Mouse (Mus musculus) yolk sac, embryonic 10.5 days (tissue): ENCODE results near the gene Napepld.
A peak's percentile ranks its signal among the peaks of the same experiment; 100 is the strongest.
"Not testable (repeated sequence)": the region's sequence is repeated elsewhere in the genome, so short reads cannot be mapped to it uniquely, and the experiment has no call there.

Experiments used
- DNase-seq: peaks from one replicate; pipeline ENCODE4 v3.0.0-alpha.2; 2017; ENCODE audit warnings: low spot score

Gene Napepld

DNA sequence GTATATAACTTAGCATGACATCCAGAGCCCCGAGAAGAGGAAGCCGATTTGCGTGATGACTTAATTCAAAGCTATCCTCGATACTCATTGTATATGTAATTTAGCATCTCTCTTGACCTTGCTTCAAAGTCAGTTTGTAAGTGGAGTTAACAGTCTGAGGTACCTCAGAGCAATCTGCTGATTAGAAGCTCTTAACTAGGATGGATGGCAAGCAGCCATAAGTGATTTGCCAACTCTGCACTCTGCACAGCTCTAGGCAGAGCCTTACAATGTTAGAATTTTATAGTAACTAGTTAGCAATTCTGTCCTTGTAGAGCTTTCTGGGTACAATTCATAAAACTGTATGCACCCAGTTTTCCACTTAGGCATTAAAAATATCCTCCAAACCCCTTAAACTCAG is 5.3 kb upstream of the Napepld start:
- DNase-seq: no peak

DNA sequence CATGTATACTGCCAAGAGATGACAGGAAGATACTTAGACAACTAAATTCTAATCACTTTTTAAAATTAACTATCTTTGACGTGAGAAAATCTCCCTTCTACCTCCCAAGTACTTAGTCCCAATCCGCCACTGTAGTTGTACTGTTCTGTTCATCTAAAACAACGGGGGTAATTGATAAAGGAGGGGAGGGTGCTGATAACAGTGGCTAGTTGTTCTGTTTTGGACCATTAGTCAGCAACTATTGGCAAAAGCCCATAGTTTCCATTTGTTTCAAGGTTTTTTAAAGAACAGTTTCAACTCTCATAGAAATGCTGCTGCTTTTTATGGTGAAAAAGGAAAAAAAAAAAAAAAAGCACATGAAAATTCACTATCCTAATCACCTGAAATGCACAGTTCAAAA is 2.5 kb upstream of the Napepld start:
- DNase-seq: no peak

DNA sequence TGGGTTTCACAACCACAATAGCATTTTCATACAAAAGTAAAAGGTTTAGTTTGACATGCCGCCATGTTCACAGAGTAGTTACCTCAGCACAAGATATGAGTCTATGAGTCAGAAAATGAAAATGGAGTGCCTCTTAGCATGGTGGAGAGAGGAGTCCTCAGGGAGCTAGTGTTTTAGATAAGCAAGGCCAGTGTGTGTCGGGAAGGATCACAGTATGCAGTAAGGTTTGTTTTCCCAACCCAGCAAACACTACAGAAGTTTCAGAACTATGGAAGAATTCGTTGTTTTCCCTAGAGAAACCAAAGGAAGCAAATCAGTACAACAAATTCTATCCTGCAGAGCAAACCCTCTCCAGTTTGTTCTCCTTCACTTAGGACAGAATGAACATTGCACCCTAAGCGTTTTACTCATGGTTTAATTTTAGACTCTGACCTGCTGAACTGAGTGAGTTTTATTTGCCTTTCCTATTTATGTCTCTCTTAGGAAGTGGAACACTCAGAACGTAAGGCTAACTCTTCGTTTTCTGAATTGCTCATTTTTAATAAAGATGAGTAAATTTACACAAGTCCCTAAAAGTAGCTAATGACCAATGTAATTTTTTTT is 1.8 kb upstream of the Napepld start:
- DNase-seq: peak; percentile 19

DNA sequence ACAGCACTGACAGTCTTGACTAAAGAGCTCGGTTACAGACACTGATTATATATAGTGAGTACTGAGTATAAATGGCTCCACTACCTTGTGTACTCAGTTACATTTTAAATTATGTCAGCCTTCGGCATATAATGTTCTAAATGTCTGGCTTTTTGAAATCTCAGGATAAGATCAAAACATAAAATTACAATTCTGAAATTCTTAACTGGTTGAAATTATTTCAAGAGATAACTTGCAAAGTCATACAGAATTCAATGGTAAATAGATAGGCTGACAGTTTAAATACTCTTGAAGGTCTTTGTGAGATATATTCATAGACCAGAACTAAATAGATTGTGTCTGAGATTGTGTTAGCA is 791 bp upstream of the Napepld start:
- no peak for DNase-seq

DNA sequence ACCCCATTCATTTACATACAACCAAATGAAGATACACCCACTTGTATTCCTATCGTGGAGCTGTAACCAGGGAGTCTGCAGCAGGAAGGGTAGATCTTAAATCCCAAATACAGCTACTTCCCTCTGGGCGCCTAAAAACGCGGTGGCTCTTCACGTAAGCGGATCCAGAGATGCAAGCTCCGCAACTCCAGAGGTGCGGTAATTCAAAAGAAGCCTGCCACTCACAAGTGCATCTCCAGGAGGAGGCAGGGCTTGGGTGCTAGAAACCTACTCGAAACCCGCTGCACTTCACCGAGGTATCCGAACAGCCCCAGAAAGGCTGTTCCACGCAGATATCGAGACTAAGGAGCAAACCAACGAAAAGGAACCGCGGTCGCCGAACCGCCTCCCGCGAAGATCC is 262 bp downstream of the Napepld start:
- no peak for DNase-seq

DNA sequence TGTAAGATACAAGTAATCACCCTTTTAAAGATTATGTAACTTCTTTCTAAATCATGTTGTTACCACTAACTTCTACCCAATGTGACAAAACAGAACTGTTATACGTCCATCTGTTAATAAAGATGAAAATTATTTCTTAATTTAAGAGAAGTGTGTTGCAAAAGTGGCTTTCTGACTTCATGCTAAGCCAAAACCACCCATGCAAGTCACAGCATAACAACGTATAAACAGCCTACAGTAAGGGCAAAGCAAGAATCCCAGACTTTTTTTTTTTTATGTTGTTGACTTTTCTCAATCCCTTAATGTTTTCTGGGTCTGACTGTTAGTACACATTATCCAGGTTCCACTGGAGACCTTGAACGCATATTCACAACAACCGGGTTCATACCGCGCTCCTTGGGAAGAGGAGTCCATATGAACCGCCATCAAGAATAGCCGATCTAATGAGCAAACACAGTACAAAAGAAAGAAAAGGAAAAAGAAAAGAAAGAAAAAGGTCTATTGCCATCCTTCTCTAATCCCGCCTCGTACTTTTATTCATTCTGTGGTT is 849 bp downstream of the Napepld start:
- no peak for DNase-seq

DNA sequence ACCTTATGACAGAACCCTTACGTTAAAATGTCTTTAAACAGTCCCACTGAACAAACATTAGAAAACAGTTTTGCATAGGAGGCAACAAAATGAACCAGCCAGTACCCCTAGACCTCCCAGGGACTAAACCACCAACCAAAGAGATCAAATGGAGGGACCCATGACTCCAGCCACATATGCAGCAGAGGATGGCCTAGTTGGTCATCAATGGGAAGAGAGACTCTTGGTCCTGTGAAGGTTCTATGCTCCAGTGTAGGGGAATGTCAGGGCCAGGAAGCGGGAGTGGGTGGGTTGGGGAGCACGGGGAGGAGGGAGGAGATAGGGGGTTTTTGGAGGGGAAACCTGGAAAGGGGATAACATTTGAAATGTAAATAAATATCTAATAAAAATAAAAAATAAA is 1.6 kb downstream of the Napepld start:
- not testable (repeated sequence) for DNase-seq

DNA sequence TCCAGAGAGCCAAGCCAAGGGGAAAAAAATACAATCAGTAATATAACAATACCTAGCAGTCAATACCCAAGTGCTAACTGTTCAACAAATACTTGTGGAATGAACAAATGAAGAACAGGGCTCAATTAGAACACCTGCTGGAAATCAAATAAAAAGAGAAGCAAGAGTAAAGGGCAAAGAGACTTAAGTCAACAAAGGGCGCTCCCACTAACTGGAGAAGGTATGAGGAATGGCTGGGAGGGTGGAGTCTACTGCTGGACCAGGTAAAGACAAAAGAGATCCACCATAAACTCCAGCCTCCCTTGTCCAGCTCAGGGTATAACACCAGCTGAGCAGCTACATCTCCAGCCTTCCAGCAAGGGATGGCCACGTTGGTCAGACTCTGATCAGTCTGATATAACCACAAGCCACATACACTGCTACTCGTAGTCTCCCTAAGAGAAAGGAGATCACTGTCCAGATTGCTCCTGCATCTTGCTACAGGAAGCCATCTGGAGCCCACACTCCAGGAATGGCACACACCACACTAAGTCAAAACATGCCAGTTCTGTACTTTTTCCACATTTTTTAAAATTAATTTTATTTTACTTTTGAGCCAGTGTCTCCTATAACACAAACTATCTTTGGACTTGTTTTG is 6.2 kb downstream of the Napepld start:
- DNase-seq: no peak

DNA sequence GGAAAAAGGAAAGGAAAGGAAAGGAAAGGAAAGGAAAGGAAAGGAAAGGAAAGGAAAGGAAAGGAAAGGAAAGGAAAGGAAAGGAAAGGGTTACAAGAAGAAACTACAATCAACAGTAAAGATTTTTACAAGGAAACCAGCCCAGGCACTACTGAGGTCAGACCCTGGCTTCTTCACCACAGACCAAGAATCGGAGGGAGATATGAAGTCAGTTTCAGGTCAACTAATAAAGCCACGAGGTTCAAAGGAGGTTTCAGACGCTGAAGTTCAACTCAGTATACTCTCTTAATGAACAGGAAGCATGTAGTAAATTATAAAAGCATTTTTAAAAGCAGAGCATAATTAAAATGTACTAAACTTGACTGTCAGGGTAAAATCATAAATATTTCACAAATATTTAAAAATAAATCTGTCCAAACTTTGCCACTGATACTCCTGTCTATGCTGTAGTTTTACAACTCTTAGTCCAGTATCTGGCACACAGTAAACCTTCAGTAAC is 7.8 kb downstream of the Napepld start:
- no peak for DNase-seq

DNA sequence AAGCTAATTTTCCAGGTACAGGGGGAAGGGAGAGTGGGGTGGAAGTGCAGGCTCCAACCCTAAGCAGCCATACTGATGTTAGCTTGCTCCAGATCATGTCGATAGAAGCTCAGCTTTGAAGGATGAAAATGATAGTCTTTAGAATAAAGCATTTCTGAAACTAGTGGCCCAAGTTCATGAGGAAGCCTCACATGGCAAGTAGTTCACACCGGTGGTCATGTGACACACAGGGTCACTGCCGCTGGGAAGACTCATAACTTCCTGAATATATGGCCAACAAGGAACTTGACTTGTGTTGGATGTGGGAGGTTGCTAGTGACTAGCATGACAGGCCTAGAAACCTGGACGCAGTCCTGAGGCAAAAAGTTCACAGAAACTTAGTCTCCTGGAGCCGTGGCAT is 9.0 kb downstream of the Napepld start:
- DNase-seq: no peak

DNA sequence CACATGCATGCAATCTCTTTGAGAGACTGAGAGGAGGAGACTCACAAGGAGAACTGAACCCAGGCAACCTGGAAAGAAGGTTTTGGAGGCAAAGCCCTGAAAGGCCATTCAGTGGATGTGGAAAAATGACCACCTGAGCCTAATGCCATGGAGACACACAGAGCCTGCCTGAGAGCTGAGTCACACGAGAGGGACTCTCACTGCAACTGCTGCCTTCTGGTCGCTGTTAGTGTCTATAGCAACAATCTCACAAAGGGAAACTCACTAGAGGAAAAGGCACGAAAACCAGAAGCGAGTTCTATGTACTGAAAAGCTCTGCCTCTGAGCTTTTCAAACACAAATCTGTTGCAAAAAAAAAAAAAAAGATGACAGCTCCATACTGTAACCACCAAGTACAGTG is 14.2 kb downstream of the Napepld start:
- no peak for DNase-seq

DNA sequence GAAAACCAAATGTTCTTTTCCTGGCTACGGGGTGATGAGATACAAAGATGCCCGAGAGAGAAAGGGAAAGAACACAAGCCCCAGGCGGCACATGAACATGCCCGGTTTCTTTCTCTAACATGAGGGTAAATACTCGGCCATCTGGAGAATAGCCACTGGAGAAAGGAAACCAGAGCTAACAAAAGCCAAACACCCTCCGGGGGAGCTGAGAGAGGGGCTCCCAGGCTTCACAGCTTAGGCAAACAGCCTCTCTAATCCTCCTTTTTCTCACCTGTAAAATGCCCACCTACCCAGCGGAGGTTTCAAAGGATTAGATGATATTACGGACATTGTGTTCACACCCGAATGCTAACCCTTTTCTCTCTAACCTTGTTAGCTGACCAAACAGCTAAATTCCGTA is 16.2 kb downstream of the Napepld start:
- DNase-seq: no peak

DNA sequence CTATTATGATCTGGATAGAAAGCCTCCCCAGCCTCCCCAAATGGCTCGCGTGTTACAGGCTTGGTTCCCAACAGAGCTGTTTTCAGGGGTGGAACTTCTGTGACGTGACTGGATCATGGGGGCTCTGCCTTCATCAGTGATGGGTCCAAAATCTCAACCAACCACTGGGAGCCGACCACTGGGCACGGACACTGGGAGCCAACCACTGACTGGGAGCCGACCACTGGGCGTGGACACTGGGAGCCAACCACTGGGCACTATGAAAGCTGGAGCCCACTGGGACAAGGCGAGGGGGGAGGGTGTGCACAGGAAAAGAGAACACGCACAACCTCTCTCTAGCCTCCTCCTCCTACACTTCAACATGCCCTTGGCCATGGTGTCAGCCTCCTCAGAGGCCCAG is 17.4 kb downstream of the Napepld start:
- DNase-seq: no peak

DNA sequence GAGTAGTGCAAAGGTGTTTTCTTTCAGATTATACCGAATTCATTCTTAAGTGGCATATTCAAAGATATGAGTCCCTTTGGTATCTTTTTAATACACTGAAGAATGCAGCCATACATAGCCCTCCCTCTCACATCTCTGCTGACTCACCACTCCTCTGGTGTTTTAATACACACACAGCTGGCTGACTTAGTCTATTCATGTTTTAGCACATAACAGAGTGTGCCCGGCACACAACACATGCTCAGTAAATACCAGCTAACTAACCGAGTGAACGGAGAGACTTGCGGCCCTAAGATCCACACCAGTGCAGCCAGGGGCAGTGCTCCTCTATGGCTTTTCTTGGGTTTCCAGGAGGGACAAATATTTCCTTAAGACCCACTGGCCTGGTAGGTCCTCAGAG is 20.3 kb downstream of the Napepld start:
- no peak for DNase-seq

DNA sequence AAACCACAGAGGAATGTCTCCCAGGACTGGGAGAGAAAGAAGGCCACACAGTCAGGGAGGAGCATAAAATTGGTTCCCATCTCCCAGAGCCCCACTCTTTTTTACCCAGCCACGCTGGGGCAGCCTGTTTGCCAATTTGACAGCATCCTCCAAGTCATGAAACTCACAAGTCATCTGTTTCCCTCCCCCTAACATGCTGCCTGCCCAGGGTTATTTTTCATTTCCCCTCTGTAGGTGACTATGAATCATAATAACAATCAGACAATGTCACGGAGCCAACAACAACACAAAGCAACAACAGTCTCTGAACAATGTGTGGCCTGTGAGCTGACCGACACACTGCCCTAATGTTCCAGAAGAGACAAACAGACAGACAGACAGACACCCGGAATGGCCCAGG is 21.2 kb downstream of the Napepld start:
- no peak for DNase-seq

DNA sequence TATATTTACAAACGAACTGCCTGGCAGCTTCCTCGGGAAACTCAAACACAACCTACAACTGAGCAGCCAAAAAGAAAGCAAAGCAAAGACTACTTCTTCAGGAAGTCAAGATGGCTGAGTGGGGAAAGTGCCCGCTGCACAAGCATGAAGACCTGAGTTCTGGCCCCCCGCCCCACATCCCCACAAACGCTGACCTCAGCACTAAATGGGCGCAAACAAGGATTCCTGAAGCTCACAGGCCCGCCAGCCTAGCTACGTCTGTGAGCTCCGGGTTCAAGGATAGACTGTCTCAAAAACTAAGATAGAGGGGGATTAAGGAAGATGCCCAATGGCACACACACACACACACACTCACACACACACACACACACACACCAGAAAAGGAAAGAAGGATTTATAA is 22.8 kb downstream of the Napepld start:
- DNase-seq: no peak

DNA sequence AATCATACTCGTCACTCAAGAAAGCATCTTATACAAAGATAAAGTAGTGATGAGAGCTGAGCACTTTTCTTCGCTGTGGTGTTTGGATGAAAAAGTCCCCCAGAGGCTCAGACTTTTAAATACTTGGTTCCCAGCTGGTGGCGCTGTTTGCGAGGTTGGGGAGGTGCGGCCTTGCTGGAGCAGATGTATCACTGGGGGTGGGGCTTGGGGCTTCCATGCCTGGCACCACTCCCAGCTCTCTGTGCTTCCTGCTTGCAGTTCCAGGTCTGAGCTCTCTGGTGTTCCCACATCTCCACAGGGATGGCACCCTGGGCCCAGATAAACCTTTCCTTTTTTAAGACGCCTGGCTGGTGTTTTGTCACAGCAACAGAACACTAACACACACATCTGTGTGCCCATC is 23.3 kb downstream of the Napepld start:
- no peak for DNase-seq

DNA sequence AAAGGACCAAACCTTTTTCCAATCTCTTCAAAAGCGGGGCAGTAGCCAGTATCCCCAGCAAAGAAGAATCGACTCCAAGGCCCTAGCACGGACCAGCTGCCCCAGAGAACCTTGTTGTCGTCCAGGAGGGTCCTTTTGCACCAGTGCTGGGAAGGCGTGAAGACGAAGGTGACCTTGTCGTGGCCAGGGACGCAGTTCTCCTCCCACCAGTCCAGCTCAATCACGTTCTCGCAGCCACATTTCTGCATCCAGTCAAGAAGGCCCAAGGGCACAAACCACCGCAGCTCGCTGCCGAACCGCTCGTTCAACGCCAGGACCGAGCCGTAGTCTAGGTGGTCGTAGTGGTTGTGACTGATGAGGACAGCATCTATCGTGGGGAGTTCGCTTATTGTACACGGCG is 25.7 kb downstream of the Napepld start:
- no peak for DNase-seq

DNA sequence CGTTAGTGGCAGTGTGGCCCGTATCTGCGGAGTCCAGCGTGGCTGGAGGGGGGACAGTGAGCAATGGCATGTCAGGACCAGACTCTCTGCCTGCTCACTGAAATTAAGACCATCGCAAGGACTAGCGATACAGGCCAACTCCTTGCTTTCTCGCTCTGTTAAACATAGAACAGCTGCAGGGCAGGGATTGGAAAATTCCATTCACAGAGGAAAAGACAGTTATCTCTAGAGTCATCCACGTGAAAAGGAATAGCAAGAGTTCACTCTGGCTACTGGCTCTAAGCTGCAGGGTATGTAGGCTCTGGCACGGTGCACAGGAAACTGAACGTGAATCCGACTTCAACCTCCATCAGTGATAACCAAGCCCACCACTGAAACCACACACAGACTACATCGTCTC is 26.2 kb downstream of the Napepld start:
- no peak for DNase-seq

DNA sequence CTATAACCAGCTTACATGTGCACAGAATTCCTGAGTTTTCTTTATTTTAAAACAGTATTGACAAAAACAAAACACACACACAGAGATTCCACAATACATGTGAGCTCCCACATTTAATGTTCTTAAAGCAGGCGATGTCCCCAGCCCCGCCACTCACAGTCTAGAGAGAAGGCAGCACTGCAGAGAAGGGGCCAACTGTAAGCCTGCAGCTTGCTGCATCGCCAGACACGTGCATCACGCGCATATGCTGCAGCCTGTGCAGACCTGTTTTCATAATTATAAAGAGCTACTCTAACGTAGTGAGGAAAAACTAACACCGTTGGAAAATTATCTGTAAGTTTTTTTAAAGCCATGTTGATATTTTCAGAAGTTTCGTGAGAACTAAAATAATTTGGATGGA is 27.5 kb downstream of the Napepld start:
- DNase-seq: no peak

DNA sequence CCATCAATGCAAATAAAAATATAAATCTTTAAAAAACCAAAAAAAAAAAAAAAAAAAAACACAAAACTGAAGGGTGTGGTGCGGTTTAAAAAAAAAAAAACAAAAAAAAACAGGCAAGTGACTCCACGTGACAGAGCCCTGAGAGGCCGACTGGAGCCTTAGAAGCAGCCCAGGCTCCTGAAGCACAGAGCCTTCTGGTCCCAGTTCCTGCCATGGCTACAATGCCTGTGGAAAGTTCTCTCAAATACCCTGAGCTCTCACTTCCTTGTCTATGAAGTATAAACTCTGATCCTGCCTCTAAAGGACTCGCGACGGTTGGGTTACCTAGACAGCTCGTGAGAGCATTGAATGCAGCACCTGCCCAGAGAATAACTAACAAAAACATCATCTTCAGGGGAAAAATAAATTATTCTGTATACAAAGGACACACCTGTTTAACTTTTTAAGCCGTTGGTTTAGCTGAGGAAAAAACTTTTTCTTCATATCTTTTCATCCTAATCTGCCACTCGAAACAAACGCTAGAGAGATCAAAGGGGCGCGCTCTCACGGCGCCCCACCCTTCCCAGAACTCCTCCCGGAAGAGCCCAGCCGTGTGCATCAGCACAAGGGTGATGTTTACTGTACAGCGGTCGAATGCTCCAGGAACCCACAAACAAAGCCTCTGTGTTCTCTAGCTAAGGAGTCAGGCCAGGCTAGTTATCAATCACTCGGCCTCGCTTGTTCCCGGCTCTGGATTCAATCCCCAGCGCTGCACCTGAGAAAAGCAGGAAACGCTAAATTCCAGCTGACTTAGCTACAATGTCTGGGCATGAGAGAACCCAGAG is 28.2 kb downstream of the Napepld start:
- DNase-seq: peak; percentile 26

DNA sequence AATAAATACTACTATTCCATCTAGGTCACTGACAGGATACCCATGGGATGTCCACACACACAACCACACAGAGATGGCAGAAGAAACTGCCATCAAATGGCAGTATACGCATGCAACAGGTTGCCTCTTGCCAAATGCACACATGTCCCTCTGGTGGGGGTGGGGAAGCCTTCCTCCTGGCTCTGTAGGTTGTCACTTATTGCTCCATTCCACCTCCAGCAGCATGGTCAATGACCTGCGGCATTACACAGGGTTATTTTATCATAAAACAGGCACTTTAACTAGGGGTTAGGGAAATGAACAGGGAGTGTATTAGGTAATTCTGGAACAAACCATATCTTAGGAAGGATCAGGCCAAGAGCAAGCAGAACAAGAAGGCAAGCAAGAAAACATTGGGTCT is 31.9 kb downstream of the Napepld start:
- no peak for DNase-seq
